Mouse (Mus musculus) thymus, postnatal 4 days (tissue): ENCODE data around the gene Plcb4.
"Not testable (repeated sequence)": the region's sequence is repeated elsewhere in the genome, so short reads cannot be mapped to it uniquely, and the experiment has no call there.

Source experiments
- DNase-seq: peaks from one replicate; pipeline ENCODE4 v3.0.0; 2021

Gene Plcb4

DNA sequence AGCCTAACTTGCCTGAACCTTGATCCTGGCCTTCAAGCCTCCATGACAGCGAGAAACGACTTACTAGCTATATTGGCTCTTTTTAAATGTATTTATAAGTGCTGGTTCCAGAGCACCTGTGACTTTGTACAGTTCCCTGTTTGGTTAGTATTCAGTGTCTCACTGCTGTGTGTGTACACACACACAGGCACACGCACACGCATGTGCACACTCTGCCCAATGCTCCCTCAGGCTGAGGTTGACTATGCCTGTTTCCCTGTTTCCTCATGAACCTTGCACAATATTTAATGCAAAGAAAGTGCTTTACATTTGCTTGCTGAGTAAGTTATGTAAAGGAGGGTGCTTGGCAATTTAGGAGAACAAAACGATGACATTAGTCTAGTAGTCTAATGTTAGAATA, 16.5 kb downstream of the Plcb4 start:
- DNase-seq, result no peak

GRCm38 (mm10) chr2:135676978-135677501, 18.2 kb downstream of the Plcb4 start:
- no peak for DNase-seq

GRCm38 (mm10) chr2:135677601-135678000, 18.8 kb downstream of the Plcb4 start:
- no peak for DNase-seq

DNA sequence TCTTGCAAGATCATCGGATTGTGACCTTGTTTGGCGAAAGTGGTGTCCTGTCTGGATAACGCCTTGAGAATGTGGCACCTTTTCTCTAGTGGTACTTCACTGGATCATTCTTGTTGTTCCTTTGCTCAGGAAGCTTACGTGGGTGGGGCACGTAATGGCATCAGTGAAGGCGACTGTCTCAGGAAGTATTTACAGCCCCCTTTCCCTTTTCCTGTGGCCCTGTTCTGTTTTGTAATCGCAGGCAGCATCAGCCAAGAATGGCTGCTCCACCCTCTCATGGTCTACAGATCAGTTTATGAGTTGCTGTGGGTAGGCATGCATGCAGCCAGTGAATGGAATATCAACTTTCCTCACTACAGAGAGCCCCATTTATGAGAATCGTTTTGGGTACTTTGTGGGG, 21.2 kb downstream of the Plcb4 start:
- no peak for DNase-seq

DNA sequence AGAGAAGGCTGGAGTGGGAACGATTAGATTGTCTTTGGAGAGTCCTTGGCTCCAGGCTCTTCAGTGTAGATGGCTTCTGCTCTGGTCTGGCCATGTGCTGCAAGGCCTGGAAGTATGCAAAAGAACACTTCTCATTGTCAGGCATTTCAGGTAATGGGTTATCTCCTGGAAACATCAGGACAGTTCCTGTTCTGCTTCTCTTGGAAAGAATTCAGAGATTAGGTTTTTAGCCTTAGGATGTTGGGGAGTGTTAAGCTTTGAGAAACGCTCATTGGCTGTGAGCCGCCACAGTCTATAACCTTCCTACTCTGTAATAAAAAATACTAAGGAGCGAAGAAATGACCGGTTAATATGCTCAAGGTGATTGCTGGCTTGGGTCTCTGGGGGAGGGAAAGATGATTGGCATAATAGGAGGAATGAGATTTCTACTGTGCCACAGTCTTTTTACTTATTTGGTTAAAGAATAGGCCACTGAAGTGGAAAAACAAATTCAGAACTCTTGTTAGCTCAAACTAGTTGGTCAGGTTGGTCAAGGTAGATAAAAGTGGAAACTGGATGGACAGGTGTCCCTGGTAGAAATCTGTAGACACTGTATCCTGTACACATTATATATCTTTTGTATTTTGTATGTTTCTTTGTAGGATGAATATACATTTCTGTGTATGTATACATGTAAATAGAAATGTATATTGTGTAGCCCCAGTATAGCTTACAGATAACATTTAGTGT, 21.8 kb downstream of the Plcb4 start:
- no peak for DNase-seq

DNA sequence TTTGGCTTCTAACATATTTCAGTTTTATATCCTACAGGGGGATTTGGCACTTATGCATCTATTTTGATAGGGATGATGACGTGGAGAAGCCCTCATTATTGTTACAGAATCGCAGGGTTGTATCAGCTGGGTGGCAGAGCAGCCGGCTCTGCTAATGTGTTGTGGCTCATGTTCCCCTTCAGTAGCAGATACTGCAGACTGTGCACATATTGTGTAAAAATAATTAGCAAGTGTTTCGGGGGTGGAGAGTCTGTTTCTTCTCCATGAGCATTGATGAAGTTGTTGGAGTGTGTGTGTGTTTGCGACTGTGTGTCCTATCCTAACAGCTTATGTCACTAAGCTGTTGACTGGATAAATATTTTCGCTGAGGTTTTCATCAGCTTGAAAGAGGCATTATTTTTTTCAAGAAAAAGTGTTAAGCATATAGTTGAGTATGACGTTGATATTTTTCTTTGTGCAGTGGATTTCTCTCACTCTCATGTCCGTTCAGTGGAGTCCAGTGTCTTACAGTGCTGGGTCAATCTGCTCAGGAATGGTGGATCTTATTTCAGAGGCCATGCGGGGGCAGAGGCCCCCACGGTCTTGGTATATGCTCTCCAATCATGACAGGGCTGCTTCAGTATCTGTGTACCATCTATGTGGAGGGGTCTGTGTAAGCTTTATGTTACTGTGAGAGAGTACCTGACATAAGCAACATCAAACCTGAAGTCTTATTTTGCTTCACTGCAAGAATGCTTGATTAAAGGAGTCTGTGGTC, 25.1 kb downstream of the Plcb4 start:
- no peak for DNase-seq

DNA sequence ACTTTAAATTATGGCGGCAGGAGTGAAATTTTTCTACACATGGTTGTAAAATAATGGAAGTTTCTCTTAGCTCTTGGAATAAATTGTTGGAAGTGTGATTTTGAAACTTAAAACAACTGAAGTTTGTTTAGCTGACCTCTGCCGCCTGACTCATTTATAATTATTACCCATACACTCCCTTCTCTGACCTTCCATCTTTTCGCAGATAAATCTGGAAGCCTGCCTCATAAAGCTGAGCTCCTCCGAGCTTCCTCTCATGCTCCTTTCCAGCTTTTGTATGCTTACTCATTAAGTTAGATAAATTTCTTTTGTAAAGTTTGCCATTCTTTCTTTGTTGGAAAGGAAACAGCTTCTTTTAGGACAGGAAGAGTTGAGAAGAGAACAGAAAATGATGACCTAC, 27.9 kb downstream of the Plcb4 start:
- no peak for DNase-seq

DNA sequence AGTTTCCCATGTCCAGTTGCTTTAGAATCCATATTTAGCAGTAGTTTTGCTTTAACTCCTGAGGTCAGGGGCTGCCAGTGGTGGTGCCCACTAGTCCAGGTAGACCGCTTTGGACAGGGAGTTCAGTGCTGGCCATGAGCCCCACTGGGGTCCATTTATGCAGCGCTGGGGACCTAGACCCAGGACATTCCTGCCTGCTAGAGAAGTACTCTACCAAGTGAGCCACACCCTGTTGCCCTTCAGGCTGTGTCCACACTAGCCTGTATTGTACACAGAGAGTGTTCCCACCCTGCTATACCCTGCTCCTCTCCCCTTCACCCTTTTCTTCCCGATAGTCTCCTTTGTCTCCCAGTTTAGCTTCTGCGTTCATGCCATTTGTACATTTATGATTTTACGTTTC, 28.8 kb downstream of the Plcb4 start:
- DNase-seq, result no peak

DNA sequence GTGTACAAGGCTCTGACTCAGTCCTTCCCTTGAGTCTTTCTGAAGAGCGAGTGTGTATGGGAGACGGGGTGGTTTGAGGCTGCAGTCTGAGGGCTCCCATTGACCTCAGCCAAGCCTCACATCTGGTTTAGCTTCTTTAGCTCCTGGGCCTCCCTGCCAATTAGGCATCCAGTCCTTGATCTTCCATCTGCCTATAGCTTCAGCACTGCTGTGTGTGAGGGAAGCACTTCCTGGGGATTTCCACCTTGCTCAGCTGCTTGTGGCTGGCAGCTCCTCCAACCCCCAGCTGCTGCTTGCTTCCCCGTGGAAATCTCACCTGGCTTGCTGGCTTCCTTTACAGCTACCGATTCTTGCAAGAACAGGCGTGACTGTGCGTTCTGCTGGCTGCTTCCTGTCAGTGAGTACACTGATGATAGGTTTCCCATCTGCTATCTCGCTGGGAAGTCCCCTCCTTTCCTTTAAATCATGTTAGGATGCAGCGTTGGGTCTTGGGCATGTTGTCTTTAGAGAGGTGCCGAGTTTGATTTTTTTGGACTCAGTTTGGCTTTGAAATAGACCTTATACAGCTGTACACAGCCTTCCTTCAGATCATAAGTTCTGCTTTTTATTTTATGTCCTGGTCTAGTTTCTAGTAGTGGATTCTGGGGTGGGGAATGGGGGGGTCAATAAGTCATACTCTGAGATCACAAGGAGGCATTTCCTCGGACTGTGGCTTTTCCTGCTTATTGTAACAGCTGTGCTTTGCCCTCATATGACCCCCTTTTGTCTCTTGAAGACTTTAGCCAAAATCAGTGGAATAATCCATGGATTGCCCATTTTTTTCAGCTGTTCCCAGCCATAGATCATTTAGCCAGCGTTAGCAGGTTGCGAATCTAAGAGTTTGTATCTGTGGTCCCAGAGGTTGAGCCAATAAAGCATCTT, 34.0 kb downstream of the Plcb4 start:
- no peak for DNase-seq

GRCm38 (mm10) chr2:135700686-135701413, 42.0 kb downstream of the Plcb4 start:
- DNase-seq, result no peak

DNA sequence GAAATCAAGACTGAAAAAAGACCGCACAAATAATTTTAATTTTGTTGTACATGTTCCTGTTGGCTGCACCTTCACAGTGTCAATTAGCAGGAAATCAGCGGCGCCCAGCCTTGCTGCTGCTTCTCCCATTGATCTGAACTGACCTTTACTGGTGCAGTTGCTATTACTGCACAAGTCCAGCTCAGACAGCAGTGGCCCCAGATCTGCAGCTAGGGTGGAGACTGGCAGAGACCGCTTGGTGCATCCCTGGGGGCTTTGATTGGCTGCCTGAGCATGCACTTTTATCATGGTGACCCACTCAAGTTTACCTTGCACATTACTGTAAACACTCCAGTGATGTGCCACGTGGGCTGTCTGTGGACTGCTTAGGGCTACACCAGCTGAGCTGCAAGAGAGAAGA, 45.9 kb downstream of the Plcb4 start:
- no peak for DNase-seq

GRCm38 (mm10) chr2:135707305-135707704, 48.5 kb downstream of the Plcb4 start:
- no peak for DNase-seq

GRCm38 (mm10) chr2:135708386-135708785, 49.6 kb downstream of the Plcb4 start:
- DNase-seq, result no peak

GRCm38 (mm10) chr2:135708796-135709195, 50.0 kb downstream of the Plcb4 start:
- no peak for DNase-seq

- not testable (repeated sequence) for DNase-seq
These were observed 50.9 kb downstream of the Plcb4 start for GRCm38 (mm10) chr2:135709736-135710135.

DNA sequence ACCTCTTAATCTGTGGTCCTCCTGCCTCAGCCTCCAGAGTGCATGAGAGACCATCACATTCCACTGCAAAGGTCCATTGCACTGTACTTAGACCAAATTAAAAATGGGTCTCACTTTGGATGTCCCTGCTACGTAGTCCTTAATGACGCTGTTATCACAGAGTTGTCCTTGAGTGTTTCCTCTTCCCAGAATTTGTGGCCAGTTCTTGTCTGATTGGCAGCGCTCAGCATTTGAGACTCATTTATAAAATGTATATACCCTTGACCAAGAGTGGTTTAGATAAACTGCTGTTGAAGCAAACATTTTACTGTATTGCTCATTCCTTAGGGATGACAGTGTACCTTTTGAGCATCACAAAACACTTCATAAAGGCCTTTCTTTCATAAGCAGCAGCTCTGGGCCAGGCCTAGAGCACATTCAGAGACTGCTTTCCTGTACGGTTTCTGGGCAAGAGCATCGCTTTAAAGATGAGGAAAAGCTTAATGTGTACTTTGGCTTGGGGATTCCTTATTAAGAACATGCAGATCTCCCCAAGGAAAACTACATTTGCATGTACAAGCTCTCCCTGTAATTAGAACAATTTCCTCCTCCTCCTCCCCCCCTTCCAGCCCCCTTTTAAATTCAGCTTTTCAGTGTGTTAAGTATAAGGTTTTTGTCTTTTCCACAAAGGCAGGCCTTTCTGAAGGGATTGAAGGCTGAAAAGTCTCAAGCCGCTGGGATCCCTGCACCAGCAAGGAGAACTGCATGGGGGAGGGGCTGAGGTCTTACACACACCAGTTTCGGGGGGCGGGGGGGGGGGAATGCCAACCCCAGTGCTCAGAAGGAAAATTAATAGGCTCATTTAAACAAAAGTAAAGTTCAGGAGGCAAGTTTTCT, 52.5 kb downstream of the Plcb4 start:
- DNase-seq, result no peak

- no peak for DNase-seq
These were observed 53.1 kb downstream of the Plcb4 start for GRCm38 (mm10) chr2:135711925-135712288.

GRCm38 (mm10) chr2:135712331-135712730, 53.5 kb downstream of the Plcb4 start:
- DNase-seq, result no peak

- no peak for DNase-seq
These were observed 54.1 kb downstream of the Plcb4 start for GRCm38 (mm10) chr2:135712921-135713320.

- no peak for DNase-seq
These were observed 57.4 kb downstream of the Plcb4 start for GRCm38 (mm10) chr2:135716180-135716579.
